Mouse (Mus musculus) inflammation-experienced regulatory T-cells, adult 6 months (primary cell): ENCODE results near the gene Kcna2. TPM values are rescaled to one million over a fixed set of nuclear protein-coding genes. Genes with fewer than 3 reads are reported as not detected.

ENCODE experiments used
- ATAC-seq: one replicate; pipeline ENCODE4 v1.8.0; 2017
- polyA plus RNA-seq, 3 experiments: library from polyadenylated mRNA; unstranded; fragments of 100-300 nt; shearing (Covaris generic); gene quantifications; one replicate each; pipeline ENCODE4 v1.2.1; 2017

The Kcna2 gene
- under 1 TPM; 0.06 to 0.38 (median 0.28) TPM for polyA plus RNA-seq

DNA sequence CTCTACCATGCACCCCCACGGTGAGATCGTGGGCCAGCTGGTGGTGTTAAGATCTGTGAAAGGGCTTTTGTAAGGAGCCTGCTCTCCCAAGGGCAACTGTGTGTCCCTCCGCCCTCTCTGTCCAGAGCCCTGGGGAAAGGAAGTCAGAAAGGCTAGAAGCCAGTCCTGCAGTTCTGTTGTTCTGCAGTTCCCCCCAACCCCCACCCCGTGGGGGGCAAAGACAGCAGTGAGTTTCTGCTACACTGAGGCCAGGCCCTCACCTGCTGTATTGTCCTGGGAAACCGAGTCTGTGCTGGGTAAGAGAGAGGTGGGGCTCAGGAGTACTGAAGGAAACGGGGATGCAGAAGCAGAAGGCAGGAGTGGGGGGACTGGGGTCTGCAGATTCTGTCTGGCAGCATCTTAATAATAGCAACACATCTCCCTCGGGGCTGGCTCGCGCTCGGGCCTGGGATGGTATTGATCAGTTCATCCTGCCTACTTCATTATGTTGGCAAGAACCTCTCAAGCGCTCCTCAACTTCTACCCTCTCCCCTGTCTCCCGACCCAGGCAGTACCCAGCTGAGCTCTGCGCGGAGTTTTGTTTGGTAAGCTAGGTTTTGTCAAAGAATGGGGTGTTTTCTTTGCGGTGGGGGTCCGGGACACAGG lies at the start of gene Kcna2:
Gene Kcna2, plus strand, starts transcription at position 336 of the 645 bp plus-strand sequence.
- no peak for ATAC-seq

DNA sequence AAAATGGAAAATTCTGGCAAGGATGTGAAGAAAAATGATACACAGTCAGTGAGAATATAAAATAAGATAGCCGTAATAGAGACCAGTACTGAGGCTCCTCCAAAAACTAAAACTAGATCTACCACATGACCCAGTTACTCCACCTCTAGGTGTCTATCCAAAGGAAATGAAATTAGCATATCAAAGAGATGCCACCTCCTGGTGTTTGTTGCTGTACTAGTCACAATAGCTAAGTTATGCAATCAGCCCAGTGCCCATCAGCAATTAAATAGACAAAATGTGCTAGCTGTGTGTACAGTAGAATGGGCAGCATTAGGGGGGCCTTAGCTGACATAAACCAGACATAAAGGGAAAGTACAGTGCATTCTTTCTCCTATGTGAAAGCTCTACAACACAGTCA lies 39.5 kb upstream of the Kcna2 start:
- peak; percentile 65 for ATAC-seq

DNA sequence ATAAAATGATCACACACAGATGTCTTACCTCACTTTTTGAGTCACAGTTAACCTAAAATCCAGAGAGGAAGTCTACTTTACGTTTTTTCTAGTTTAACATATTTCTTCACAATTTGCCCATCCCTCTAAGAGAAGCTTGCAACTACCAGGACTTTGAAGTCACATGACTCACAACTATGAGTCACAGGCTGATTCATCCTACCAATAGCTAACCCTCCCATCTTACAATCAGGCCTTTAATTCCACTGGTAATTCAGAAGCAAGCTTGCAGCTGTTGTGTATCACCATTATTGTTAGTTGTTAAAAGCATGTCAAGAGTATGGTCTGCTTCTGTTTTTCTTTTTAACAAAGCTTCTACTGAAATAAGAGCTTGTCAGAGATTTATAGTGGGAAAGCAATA lies 38.2 kb upstream of the Kcna2 start:
- ATAC-seq = peak; percentile 90

DNA sequence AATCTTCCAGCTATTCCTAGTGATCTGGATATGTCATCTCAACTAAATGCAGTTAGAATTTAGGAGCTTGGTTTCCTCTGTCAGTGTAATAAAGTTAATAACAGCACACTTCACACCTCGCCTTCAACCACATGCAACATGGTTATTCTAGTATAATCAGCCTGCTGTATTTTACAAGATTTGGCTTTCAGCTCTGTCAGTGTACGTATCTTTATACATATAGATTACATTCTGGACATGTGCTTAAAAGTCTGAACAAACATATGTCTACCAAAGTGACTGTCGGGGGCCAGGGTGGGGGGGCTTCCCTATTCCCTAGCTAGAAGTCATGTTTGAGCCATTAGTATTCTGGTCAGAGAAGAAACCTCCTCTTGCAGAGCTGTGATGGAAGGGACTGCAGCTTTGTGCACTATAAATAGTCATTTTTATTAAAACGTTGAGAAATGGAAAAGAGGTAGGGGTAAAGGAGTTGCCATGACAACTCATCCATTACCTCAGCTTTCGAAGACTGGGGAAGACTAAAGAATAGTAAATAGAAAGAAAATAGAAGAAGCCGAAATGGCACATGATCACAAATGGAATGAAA lies 35.3 kb upstream of the Kcna2 start:
- no peak for ATAC-seq

DNA sequence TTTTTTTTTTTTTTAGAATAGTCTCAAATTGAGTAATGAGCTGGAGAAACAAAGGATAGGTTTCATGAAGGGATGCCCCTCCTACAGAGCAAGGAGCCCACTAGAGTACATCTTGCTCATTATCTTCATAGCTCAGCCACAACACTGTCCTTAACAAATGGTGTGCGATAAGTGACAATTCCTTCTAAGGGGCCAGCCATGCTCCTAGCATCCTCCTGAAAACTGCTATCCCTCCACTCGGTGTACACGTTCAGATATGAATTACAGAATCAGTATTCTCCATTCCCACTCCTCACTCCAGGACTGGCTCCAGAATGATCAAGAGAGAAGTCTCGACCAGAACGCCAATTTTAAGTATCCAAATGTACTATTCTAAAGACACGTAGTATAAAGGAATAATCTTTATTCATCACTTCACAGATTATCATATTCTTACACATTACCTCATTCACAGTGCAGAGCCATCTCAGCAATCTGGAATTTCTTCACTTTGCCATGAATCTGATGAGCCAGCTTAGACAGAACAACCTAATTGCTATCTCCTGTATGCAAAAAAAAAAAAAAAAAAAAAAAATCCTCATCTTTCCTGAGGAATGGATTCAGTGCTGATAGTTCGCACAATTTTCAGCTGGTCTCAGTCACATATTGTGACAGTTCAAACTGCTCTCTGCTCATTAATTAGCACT lies 34.6 kb upstream of the Kcna2 start:
- no peak for ATAC-seq

DNA sequence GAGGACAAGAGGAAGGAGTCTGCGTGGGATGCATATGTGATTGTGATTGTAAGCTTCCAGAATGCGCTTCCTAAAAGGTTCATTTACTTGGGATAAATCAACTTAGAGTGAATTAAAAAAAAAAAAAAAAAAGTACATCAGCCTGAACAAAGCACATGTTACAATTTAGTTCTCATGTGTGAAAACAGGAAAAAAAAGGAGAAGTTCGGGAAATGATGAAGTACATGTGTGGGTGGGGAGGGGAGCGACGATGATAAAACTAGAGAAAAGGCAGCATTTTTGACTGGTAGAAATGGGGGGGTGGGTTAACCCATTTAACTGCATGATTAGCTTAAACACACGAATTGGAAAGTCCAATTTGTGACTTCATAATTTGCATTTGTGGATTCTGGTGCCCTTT lies 33.7 kb upstream of the Kcna2 start:
- ATAC-seq = no peak

DNA sequence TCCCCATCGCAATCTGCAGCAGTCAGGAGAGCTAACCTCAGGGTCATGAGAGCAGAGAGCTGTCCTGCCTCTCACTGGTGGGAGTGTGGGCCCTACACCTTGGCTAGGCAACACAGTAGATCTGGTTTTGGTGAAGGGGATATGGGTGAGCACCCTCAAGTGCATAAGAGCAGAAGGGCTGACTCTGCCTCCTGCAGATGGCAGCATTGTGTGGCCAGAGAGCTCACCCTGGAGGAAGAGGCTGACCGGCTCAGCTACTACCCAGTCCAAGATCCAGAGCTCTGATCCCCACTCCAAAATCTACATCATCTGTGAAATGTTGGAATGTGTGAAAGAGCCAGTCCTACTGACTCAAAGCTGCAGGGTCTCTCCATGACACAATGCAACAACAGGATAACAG lies 27.1 kb upstream of the Kcna2 start:
- no peak for ATAC-seq

DNA sequence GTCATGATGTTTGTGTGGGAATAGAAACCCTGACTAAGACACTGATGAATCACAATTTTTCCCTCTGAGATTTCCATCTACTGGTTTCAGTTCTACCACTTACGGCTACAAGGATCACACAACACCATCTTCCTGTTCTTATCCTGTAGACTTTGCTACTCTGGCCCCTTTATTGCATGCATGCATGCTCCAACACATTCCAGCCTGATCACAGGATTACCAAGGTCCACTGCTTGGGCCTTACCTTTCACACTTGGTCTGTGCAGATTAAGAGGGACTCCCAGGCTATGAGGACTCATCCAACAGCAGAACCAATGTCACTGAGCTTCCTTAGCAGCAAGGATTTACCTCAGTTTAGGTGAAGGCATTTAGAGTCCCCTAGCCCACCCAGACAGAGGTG lies 25.2 kb upstream of the Kcna2 start:
- ATAC-seq = no peak

DNA sequence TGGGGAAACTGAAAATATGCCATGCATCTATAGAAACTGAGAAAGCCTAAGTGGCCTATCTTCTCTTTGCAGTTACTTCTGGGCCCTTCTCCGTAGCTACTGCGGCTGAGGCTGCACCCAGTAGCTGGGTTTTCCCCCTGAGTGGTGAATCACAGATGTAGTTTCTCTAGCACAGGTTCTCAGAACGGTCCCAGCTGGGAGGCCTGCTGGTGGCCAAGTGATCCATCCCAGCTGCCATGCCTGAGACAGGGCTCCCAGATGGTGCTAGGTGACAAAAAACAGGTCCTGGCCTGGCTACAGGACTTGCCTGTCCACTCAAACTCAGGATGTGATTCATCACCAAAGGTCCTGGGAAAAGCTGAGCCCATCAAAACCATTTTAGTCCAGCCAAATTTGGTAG lies 24.3 kb upstream of the Kcna2 start:
- peak; percentile 77 for ATAC-seq

DNA sequence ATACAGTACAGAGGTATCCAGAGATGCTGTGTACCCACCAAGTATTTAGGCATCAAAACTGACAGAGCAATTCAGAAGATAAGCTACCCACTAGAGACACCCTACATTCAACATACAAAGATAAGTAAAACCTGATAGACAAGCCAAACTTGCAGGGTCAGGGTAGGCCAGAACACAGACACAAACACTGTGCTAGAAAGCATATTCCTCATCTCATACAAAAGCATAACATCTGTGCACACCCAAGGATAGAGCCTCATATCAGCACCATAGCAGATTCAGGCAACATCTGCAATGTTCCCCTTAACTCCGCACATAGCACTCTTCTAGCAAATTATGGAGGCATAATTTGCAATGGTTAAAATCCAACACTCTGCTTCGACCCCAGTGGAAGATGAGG lies 23.8 kb upstream of the Kcna2 start:
- ATAC-seq = no peak

DNA sequence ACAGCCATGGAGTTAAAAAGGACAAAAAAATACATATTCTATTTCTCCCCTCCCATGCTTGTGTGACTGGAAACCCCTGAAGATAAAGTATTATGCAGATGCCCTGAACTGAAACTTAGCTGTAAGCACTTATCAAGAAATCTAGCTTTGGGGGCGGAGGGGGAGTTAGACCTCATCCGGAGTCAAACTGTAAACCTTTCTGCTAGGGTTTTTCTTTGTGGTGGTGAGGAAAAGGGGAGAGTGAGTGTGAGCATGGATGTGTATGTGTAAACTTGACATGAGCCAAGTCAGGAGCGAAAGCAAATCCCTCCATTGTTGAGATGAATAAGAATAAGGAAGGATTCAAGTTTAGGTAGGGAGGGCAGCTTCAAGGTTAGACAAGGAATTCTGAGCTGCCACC lies 20.1 kb upstream of the Kcna2 start:
- peak; percentile 70 for ATAC-seq

DNA sequence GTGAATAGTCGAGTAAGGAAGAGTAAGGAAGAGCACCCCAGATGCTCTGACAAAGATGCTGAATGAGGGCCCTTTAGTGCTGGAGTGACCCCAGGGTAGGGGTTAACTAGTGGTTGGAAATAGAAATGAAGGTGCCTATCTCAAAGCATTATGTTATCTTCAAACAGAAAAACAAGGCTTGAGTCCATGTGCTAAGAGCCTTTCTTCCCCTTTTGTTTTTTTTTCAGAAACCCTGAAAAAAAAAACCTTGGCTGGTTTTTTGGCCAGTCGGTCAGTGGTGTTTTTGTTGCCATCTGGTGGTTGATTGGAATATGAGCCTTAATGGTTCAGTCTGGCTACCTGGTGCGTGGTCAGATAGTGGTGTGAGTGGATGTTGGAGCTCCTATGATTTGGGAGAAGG lies 19.7 kb upstream of the Kcna2 start:
- no peak for ATAC-seq

DNA sequence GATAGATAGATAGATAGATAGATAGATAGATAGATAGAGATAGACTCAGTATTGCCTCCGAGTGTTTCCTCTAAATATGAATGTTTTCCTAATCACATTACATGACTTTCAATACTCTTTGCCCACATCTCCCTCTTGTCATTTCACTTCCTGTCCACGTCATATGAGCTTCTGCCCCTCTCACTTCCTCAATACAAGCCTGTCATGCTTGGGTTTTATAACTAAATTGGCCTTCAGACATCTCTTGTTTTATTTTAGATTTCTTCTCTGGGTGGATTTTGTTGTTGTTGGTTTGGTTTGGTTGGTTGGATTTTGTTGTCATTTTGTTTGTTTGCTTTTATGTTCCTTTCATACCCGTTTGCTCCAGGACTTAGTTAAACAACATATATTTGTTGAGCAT lies 16.4 kb upstream of the Kcna2 start:
- ATAC-seq = peak; percentile 67

DNA sequence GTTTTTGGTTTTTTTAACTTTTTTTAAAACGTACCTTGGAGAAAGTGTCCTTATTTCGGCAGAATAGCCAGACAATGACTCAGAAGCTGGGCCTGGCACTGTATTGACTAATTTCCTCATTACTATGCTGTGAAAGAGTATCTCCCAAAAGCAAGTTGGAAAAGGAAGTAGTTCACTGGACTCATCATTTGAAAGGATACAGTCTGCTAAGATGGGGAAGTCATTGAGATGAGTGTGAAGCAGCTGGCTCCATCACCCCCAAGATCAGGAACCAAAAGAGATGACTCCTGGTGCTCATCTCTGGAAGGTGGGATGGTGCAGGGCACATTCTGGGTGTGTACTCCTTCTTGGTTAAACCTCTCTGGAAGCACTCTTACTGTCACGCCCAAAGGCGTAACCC lies 13.5 kb upstream of the Kcna2 start:
- no peak for ATAC-seq

DNA sequence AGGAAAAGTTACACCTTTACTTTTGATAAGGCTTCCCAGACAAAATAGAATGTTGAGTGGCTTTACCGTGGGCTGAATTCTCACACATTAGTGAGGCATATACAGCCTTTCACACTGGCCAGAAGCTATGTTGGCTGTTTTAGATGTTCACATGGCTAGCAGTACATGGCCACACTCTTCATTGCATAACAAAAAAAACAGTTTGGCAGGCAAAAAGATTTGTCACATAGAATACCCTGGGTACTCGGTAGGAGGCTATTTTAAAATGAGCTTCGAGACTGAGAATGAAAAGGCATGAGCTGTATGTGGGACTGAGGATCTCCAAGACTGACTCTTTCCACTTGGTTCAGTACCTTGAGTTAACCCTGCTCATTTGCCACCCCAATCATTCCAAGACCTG lies 12.1 kb upstream of the Kcna2 start:
- ATAC-seq = no peak

DNA sequence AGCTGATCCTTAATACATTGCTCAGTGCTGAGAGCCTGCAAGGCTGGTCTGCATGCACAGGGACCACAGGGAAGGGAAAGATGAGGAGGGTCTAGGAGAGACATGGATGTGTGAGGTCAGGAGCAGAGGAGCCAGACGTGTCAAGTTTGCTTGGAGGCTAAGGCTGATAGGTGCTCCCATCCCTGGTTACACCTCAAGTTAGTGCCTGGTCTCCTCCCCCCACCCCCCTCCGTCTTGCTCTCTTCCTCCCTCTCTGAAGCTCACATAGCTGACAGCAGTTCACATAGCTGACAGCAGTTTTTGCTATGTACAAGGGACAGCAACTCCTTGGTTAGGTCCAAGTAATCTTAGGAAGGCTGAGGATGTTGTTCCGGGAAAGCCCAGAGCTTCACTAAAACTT lies 11.5 kb upstream of the Kcna2 start:
- ATAC-seq = peak; percentile 20

DNA sequence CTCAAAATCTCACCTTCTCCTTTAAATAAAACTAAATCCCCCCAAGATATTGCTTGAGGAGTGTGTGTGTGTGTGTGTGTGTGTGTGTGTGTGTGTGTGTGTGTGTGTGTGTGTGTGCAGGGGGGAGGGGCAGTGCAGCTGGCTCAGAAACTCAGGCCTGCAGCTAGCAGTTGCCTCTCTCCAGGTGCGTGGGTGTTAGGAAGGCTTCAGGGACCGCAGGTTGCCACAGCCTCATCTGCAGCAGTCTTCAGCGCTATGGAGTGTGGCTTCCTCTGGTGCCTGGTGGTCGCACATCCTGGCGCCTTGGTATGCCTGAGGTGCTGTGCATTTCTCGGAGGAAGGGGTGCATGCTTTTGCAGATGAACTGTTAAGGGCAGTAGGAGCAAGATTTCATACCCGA lies 10.9 kb upstream of the Kcna2 start:
- ATAC-seq = peak; percentile 70

DNA sequence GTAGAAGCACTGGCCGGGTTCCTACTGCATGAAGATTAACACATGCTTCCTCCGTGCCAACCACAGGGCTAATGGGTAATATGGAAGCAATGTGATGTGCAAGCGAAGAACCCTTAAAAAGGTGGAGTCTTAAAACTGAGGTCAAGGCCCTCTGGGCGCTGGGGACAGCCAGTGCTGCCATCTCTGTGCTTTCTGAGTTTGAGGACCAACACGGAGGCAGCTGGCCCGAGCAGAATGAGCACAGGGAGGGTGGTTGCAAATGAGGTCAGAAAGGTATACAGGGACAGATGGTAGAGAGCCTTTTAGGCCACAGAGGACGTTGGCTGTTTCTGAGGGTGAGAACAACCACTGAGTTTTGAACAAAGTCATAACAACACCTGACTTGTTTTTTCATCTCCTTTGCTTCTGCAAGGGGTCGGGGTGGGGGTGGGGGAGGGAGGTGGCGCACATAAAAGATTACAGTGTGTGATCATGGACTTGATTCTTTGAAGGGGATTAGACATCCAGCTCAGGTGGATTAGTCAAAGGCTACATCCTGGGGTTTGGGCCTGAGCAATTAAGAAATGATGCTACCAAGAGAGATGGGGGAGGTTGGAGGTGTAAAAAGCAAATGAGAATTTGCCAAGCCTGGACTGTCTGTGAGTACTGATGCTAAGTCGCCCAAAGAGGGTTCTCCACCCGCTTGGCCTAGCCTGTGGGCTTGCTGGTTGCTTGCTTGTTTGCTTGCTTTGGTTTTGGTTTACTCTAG lies 10.4 kb upstream of the Kcna2 start:
- peak; percentile 13 for ATAC-seq

DNA sequence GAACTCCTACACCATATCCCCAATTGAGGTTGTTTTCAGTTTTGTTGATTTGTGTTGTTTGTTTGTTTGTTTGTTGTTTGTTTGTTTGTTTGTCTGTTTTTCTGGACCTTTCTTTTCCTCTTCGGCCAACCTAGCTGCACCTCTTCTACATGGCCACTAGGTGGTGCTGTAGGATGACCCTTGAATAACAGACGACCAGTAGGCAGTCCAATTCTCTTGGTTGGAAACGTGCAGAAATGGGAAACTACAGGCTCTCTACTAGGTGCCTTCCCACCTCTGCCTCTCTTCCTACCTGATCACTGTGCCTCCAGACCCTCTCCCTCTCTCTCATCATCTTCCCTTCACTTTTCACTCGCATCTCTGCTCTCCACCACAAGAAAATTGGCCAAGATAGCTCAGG lies 6.9 kb upstream of the Kcna2 start:
- ATAC-seq = no peak

DNA sequence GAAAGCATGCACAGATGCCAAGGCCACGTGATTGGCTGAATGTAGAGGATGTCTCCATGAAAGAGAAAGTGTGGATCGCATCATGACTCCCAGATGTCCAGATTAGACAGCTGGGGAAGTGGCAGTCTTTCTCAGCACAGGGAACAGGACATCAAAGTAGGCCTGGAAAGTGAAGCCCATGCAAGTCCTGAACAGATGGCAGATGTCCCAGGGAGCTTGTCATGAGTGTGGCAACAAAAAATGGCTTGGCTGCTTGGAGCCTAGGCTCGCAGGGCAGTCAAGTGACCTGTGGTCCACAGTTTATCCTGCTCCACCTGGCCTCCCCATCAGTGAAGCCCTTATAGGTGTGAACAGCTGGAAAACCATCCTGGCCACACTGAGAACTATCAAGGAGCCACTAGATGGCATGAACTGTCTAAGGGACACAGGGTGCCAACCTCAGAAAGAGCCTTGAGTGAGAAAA lies 4.6 kb upstream of the Kcna2 start:
- no peak for ATAC-seq

DNA sequence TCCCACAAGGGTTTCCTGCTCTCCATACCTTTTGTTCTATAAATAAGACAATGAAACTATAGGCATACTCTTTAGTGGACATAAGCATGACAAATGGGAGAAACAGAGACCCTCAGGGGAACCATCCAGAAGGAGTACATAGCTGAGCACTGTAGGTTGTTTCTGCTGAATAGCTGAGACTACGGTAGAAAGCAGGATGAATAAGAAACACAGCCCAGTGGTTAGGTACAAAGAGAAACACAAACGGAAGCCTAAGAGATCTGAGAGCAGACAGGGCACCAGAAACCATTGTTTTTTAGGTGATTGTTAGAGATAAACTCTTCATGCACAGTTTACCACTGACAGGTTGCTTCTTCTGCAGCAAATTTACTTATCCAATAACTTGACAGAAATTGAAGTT lies 1.1 kb upstream of the Kcna2 start:
- ATAC-seq = peak; percentile 70

DNA sequence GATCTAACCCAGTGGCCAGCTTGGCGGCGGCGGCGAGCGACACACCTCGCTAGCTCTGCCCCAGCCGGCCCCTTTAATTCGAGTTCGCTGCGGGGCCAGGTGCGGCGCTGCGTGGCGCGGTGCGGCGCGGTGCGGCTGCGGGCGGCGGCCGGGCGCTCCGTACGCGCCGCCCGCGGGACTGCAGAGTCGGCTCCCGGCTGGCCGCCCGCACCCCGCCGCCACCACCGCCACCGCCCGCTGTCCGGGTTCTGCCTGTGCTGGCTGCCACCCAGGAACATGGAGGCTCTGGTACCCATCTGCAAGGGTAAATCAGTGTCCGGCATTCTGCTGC lies 475 bp downstream of the Kcna2 start:
- no peak for ATAC-seq

DNA sequence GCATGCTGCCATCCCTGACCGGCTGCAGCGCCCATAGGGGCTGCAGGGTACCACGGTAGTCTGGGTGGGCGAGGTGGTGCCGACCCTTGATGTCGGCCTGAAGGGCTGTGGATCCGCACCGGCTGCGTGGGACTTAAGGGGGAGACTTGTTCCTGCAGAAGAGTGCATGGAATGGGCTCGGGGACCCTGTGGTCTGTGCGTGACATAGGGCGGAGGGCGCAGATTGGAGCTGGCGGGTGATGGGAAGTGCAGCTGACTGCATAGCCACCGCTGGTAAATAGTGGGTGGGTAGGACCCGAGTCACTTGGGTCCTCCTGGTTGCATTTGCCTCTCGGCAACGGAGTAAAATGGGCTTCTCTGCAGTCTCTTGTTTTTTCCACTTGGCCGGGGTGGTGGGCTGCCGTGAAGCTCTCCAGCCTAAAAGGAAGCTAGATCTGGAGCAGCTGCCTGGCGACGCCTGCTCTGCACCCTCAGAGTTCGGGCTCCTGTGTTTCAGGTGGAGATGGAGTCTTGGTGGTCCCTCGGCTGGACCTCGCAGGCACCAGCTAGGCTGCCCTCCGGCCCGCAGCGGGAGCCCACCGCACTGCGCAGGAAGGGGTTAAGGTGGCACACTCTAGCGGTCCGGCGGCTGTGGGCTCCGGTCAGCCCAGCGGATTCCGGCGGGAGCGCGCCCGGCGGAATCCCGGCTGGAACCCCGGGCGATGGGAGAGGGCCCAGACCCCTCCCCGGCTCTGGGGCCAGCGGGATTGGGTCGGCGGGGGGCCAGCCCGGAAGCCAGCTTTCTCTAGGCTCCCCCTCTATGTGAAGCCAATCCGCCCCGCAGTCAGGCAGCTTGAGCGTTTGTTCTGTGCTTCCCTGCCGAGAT lies 1.1 kb downstream of the Kcna2 start:
- ATAC-seq = peak; percentile 56
